Mouse (Mus musculus) megakaryocyte, embryonic 14.5 days (primary cell): ENCODE data around the gene Hist1h2ae.

ENCODE experiments used
- FLI1 ChIP-seq: IDR thresholded peaks from 2 replicates; pipeline ENCODE4 v1.6.1; 2012; ENCODE audit warnings: low read length, inconsistent platforms, mixed read lengths
- GATA1 ChIP-seq: IDR thresholded peaks from 3 replicates; pipeline ENCODE4 v1.6.1; 2012; ENCODE audit warnings: mixed read lengths, low read length, inconsistent platforms, borderline replicate concordance

GRCm38 (mm10) chr13:23603182-23603699 is 32.2 kb upstream of the Hist1h2ae start:
- TF ChIP-seq GATA1 (no peak), FLI1 (no peak)
